Mouse (Mus musculus): Measurements from ENCODE around the gene Tab3.

GRCm38 (mm10) chrX:85646204-85646777 is 72.5 kb downstream of the Tab3 start:
- no peak for TF ChIP-seq POLR2A (IDR thresholded peaks at IDR 0.05; ENCODE audit: insufficient read depth, low read depth, low read length)
- TF ChIP-seq CTCF (IDR thresholded peaks at IDR 0.05; ENCODE audit: insufficient read depth, low read depth, low read length): no peak

Data from olfactory bulb, adult 2 months (tissue).